ENCODE assay signal across 29 mouse cellular contexts in the genomic region with DNA sequence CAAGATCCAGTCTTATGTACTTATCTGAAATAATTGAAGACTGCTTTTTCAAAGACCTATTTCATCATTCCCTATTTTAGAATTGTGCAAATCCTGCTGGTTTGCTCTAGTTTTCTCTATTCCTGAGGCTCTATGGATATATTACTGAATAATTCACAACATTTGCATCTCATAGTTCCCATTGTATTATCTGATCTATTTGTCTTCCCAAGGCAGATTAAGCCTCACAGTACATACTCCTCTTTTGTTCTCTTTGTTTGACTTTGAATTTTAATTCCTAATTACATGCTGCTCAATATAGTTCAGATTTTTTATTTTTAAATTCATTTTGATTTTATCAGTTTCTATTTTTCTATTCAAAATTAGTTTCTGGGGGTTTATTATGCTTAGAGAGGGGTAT.
DNase-seq lines count a peak whose midpoint lies in the region; ATAC-seq and TF ChIP-seq lines count a peak whose summit lies in the region.
"Had no signal": no experiment of that assay in that cellular context is flagged by ENCODE, and none has a peak within 500 bp of the region (broad histone marks: within the 10 kb centered on the region; RNA-seq: fewer than 3 reads in every experiment).

No protein-coding gene starts in this region.

- ATAC-seq in forebrain, embryonic 11.5 days (replicated peaks; ENCODE audit: low FRiP score) = 0 out of 2 replicates have a peak, but pooled peaks have one; percentile 55
- no peak for ATAC-seq in forebrain, embryonic 15.5 days (replicated peaks)
- ATAC-seq in hindbrain, embryonic 14.5 days (ENCODE audit: low FRiP score) = no peak
- ATAC-seq in hindbrain, embryonic 13.5 days (ENCODE audit: low FRiP score) = no peak
- ATAC-seq in midbrain, embryonic 12.5 days (ENCODE audit: low FRiP score, low read depth) = 0 out of 2 replicates have a peak, but pooled peaks have one; percentile 54
- ATAC-seq: activated CD4-positive, CD25-positive, alpha-beta regulatory T cell, adult 4 months; CD4-positive, CD25-positive, alpha-beta regulatory T cell, adult 4 months; forebrain, embryonic 13.5 days; forebrain, embryonic 16.5 days; Patski had no signal

- DNase-seq in forebrain, embryonic 11.5 days (ENCODE audit: low spot score) = no peak
- peak; percentile 10 for DNase-seq in hindbrain, embryonic 14.5 days (ENCODE audit: low spot score)
- DNase-seq in midbrain, embryonic 10.5 days (ENCODE audit: low spot score) = no peak
- peak; percentile 19 for DNase-seq in brain, embryonic 14.5 days (ENCODE audit: low read depth)
- DNase-seq: adrenal gland, adult 8-10 months; adrenal gland, postnatal 14 days; adrenal gland, postnatal 36 days; B cell, adult 2 months; cerebellum, adult 11 months; cerebellum, adult 18-20 months; cerebellum, adult 8-10 months; cerebellum, adult 9-11 months; cerebellum, postnatal 14 days; cerebellum, postnatal 36 days; embryo, embryonic 11 days had no signal

- no peaks in the 10 kb centered on the region for H3K9me3 ChIP-seq in forebrain, embryonic 11.5 days (ENCODE audit: control insufficient read depth, low read length)
- no peaks in the 10 kb centered on the region for H3K9me3 ChIP-seq in forebrain, embryonic 15.5 days
- no peaks in the 10 kb centered on the region for H3K9me3 ChIP-seq in hindbrain, embryonic 14.5 days (ENCODE audit: control insufficient read depth, low read length)
- H3K9me3 ChIP-seq in hindbrain, embryonic 13.5 days = no peaks in the 10 kb centered on the region
- H3K9me3 ChIP-seq in midbrain, embryonic 12.5 days = no peaks in the 10 kb centered on the region
- H3K9me3 ChIP-seq in midbrain, embryonic 10.5 days (replicated peaks) = no peaks in the 10 kb centered on the region
- H3K9me3 ChIP-seq: embryonic facial prominence, embryonic 13.5 days; embryonic facial prominence, embryonic 15.5 days; forebrain, embryonic 10.5 days; forebrain, embryonic 13.5 days; G1E had no signal

- no peak overlapping the region for H3K4me3 ChIP-seq in forebrain, embryonic 11.5 days (ENCODE audit: low read depth, low read length)
- no peak overlapping the region for H3K4me3 ChIP-seq in forebrain, embryonic 15.5 days
- H3K4me3 ChIP-seq in hindbrain, embryonic 14.5 days (replicated peaks; ENCODE audit: low read length) = no peak overlapping the region
- no peak overlapping the region for H3K4me3 ChIP-seq in hindbrain, embryonic 13.5 days
- no peak overlapping the region for H3K4me3 ChIP-seq in midbrain, embryonic 12.5 days
- no peak overlapping the region for H3K4me3 ChIP-seq in midbrain, embryonic 10.5 days
- H3K4me3 ChIP-seq: embryonic facial prominence, embryonic 13.5 days; embryonic facial prominence, embryonic 15.5 days; erythroblast, embryonic 14.5 days; forebrain, embryonic 10.5 days; forebrain, embryonic 13.5 days had no signal

- H3K4me2 ChIP-seq in forebrain, embryonic 11.5 days (ENCODE audit: low read depth, low read length, severe bottlenecking) = no peak overlapping the region
- no peak overlapping the region for H3K4me2 ChIP-seq in forebrain, embryonic 15.5 days (replicated peaks)
- no peak overlapping the region for H3K4me2 ChIP-seq in hindbrain, embryonic 14.5 days (replicated peaks)
- H3K4me2 ChIP-seq in hindbrain, embryonic 13.5 days = no peak overlapping the region
- no peak overlapping the region for H3K4me2 ChIP-seq in midbrain, embryonic 12.5 days (replicated peaks)
- H3K4me2 ChIP-seq: embryonic facial prominence, embryonic 13.5 days; embryonic facial prominence, embryonic 15.5 days; forebrain, embryonic 13.5 days had no signal

- H3K36me3 ChIP-seq in forebrain, embryonic 11.5 days (ENCODE audit: control insufficient read depth, insufficient read depth, low read length) = no peaks in the 10 kb centered on the region
- no peaks in the 10 kb centered on the region for H3K36me3 ChIP-seq in forebrain, embryonic 15.5 days
- H3K36me3 ChIP-seq in hindbrain, embryonic 14.5 days (replicated peaks; ENCODE audit: control insufficient read depth, insufficient read depth) = no peaks in the 10 kb centered on the region
- H3K36me3 ChIP-seq in hindbrain, embryonic 13.5 days = no peaks in the 10 kb centered on the region
- no peaks in the 10 kb centered on the region for H3K36me3 ChIP-seq in midbrain, embryonic 12.5 days
- H3K36me3 ChIP-seq in midbrain, embryonic 10.5 days = no peaks in the 10 kb centered on the region
- H3K36me3 ChIP-seq: embryonic facial prominence, embryonic 13.5 days; embryonic facial prominence, embryonic 15.5 days; forebrain, embryonic 10.5 days; G1E had no signal

- no peak overlapping the region for H3K27ac ChIP-seq in forebrain, embryonic 11.5 days (ENCODE audit: low read depth, low read length)
- no peak overlapping the region for H3K27ac ChIP-seq in forebrain, embryonic 15.5 days (replicated peaks)
- H3K27ac ChIP-seq in hindbrain, embryonic 14.5 days = no peak overlapping the region
- no peak overlapping the region for H3K27ac ChIP-seq in hindbrain, embryonic 13.5 days
- no peak overlapping the region for H3K27ac ChIP-seq in midbrain, embryonic 12.5 days (replicated peaks)
- no peak overlapping the region for H3K27ac ChIP-seq in midbrain, embryonic 10.5 days (replicated peaks)
- H3K27ac ChIP-seq: embryonic facial prominence, embryonic 13.5 days; embryonic facial prominence, embryonic 15.5 days; forebrain, embryonic 10.5 days; forebrain, embryonic 13.5 days had no signal

- no peak for TF ChIP-seq POLR2A in brain, embryonic 14.5 days (IDR thresholded peaks at IDR 0.05; ENCODE audit: borderline replicate concordance, extremely low read depth, insufficient read depth, insufficient read length, poor library complexity, severe bottlenecking)

- H3K27me3 ChIP-seq in forebrain, embryonic 11.5 days (ENCODE audit: control insufficient read depth, insufficient read depth, low read length) = no peaks in the 10 kb centered on the region
- no peaks in the 10 kb centered on the region for H3K27me3 ChIP-seq in forebrain, embryonic 15.5 days
- H3K27me3 ChIP-seq in hindbrain, embryonic 14.5 days (ENCODE audit: control insufficient read depth, insufficient read depth, low read length) = no peaks in the 10 kb centered on the region
- H3K27me3 ChIP-seq in hindbrain, embryonic 13.5 days = no peaks in the 10 kb centered on the region
- no peaks in the 10 kb centered on the region for H3K27me3 ChIP-seq in midbrain, embryonic 12.5 days
- H3K27me3 ChIP-seq in midbrain, embryonic 10.5 days (ENCODE audit: low read depth, poor library complexity, severe bottlenecking) = no peaks in the 10 kb centered on the region
- H3K27me3 ChIP-seq: CH12.LX; embryonic facial prominence, embryonic 13.5 days; embryonic facial prominence, embryonic 15.5 days; forebrain, embryonic 13.5 days; Patski had no signal

- no peak overlapping the region for H3K9ac ChIP-seq in forebrain, embryonic 11.5 days (ENCODE audit: low read length)
- no peak overlapping the region for H3K9ac ChIP-seq in forebrain, embryonic 15.5 days (replicated peaks)
- no peak overlapping the region for H3K9ac ChIP-seq in hindbrain, embryonic 14.5 days
- no peak overlapping the region for H3K9ac ChIP-seq in hindbrain, embryonic 13.5 days
- H3K9ac ChIP-seq in midbrain, embryonic 12.5 days (replicated peaks) = no peak overlapping the region
- H3K9ac ChIP-seq: embryonic facial prominence, embryonic 13.5 days; embryonic facial prominence, embryonic 15.5 days; forebrain, embryonic 13.5 days had no signal

- no peaks in the 10 kb centered on the region for H3K4me1 ChIP-seq in forebrain, embryonic 11.5 days (replicated peaks; ENCODE audit: control insufficient read depth, insufficient read depth, low read length)
- no peaks in the 10 kb centered on the region for H3K4me1 ChIP-seq in forebrain, embryonic 15.5 days
- H3K4me1 ChIP-seq in hindbrain, embryonic 14.5 days (replicated peaks; ENCODE audit: control insufficient read depth, insufficient read depth, low read length) = no peaks in the 10 kb centered on the region
- H3K4me1 ChIP-seq in hindbrain, embryonic 13.5 days (replicated peaks) = no peaks in the 10 kb centered on the region
- no peaks in the 10 kb centered on the region for H3K4me1 ChIP-seq in midbrain, embryonic 12.5 days
- no peaks in the 10 kb centered on the region for H3K4me1 ChIP-seq in midbrain, embryonic 10.5 days
- H3K4me1 ChIP-seq: embryonic facial prominence, embryonic 13.5 days; embryonic facial prominence, embryonic 15.5 days; forebrain, embryonic 10.5 days; forebrain, embryonic 13.5 days had no signal

- TF ChIP-seq CTCF in brain, embryonic 14.5 days (IDR thresholded peaks at IDR 0.05; ENCODE audit: borderline replicate concordance, extremely low read depth, insufficient read depth, insufficient read length) = no peak

Comparison
In these comparisons a context has a peak if more than half of its experiments do, and no peak if none do; other contexts are left out.
1. ATAC-seq: peak in forebrain, embryonic 11.5 days (single experiment) and midbrain, embryonic 12.5 days (single experiment); none in forebrain, embryonic 15.5 days (single experiment), hindbrain, embryonic 14.5 days (single experiment) and hindbrain, embryonic 13.5 days (single experiment).
2. DNase-seq: peak in hindbrain, embryonic 14.5 days (single experiment) and brain, embryonic 14.5 days (single experiment); none in forebrain, embryonic 11.5 days (single experiment) and midbrain, embryonic 10.5 days (single experiment).